Mouse (Mus musculus): ENCODE data around the gene Slc25a12. TPM values are rescaled to one million over a fixed set of nuclear protein-coding genes. Genes with fewer than 3 reads are reported as not detected.
A peak's percentile ranks its signal among the peaks of the same experiment; 100 is the strongest.

Gene Slc25a12
- polyA plus RNA-seq, 1 experiment from 2014 or later: 108 TPM

DNA sequence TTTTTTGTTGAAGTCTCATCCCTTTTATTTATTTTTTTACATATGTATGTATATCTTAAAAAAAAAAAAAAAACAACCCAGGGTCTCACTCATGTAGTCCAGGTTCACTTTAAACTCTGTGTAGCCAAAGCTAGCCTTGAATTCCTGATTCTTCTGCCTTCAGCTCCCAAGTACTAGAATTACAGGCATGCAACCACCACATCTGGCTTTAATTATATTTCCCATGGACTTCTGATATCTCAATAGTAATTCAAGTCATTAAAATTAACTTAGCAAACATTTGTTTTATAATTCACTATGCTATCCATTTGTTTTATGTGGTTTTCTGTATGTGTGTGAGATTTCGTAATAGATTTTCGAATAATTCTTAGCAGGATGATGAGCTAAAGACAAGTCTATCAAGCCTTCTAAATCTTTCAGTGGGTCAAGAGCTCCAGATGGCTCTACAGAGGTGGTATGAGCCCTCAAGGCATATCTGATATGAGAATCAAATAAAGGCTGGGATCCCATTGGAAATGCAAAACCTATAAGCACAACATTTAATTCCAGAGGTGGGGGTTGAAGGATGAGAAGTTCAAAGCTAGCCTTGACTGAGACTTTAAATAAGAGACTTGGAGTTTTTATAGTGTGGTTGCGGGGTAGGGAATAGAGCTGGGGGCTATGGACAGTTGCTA is 51.3 kb downstream of the Slc25a12 start:
- peaks cover 68% of the 10 kb centered on the region for H3K36me3 ChIP-seq (replicated peaks; ENCODE audit: control insufficient read depth, insufficient read depth)
- no peak overlapping the region for H3K9ac ChIP-seq
- 0 out of 2 replicates have a peak, but pooled peaks cover 4% of the 10 kb centered on the region for H3K9me3 ChIP-seq (ENCODE audit: control insufficient read depth, low read length)
- ATAC-seq (ENCODE audit: low FRiP score) (no peak), DNase-seq (ENCODE audit: low spot score) (no peak)
- no peaks in the 10 kb centered on the region for H3K27me3 ChIP-seq (ENCODE audit: control insufficient read depth, insufficient read depth, low read length)
- H3K4me3 ChIP-seq (replicated peaks; ENCODE audit: low read length): no peak overlapping the region
- no peak overlapping the region for H3K4me2 ChIP-seq (replicated peaks)
- H3K4me1 ChIP-seq (replicated peaks; ENCODE audit: control insufficient read depth, insufficient read depth, low read length): no peaks in the 10 kb centered on the region; the same call in 1 of the 2 replicates
- H3K27ac ChIP-seq: no peak overlapping the region
- WGBS: 97% methylated on average over 3 of the region's 3 CpGs

GRCm38 (mm10) chr2:71315022-71315421 is 52.5 kb downstream of the Slc25a12 start:
- Histone ChIP-seq H3K9me3 (ENCODE audit: control insufficient read depth, low read length) (0 out of 2 replicates have a peak, but pooled peaks cover 4% of the 10 kb centered on the region), H3K27me3 (ENCODE audit: control insufficient read depth, insufficient read depth, low read length) (no peaks in the 10 kb centered on the region), H3K4me1 (replicated peaks; ENCODE audit: control insufficient read depth, insufficient read depth, low read length) (no peaks in the 10 kb centered on the region; the same call in 1 of the 2 replicates), H3K9ac (no peak overlapping the region), H3K4me3 (replicated peaks; ENCODE audit: low read length) (no peak overlapping the region), H3K36me3 (replicated peaks; ENCODE audit: control insufficient read depth, insufficient read depth) (peaks cover 65% of the 10 kb centered on the region), H3K4me2 (replicated peaks) (no peak overlapping the region; the same call in 1 of the 2 replicates), H3K27ac (0 out of 2 replicates have a peak overlapping the region, but pooled peaks have one; percentile 20)
- 51% methylated on average over 14 of the region's 14 CpGs for WGBS
- no peak for ATAC-seq (ENCODE audit: low FRiP score)
- no peak for DNase-seq (ENCODE audit: low spot score)

- WGBS: 79% methylated on average over 6 of the region's 6 CpGs
- H3K36me3 ChIP-seq (replicated peaks; ENCODE audit: control insufficient read depth, insufficient read depth): peaks cover 65% of the 10 kb centered on the region
- ATAC-seq (ENCODE audit: low FRiP score) (no peak), DNase-seq (ENCODE audit: low spot score) (no peak)
- no peak overlapping the region for H3K4me3 ChIP-seq (replicated peaks; ENCODE audit: low read length)
- no peak overlapping the region for H3K9ac ChIP-seq
- H3K27me3 ChIP-seq (ENCODE audit: control insufficient read depth, insufficient read depth, low read length): no peaks in the 10 kb centered on the region
- no peaks in the 10 kb centered on the region; the same call in 1 of the 2 replicates for H3K4me1 ChIP-seq (replicated peaks; ENCODE audit: control insufficient read depth, insufficient read depth, low read length)
- H3K4me2 ChIP-seq (replicated peaks): no peak overlapping the region
- no peak overlapping the region for H3K27ac ChIP-seq
- H3K9me3 ChIP-seq (ENCODE audit: control insufficient read depth, low read length): 0 out of 2 replicates have a peak, but pooled peaks cover 4% of the 10 kb centered on the region
These were observed 53.5 kb downstream of the Slc25a12 start for GRCm38 (mm10) chr2:71314080-71314479.

GRCm38 (mm10) chr2:71312067-71312466 is 55.5 kb downstream of the Slc25a12 start:
- WGBS: 71% methylated on average over 10 of the region's 10 CpGs
- no peak overlapping the region for H3K27ac ChIP-seq
- H3K27me3 ChIP-seq (ENCODE audit: control insufficient read depth, insufficient read depth, low read length): no peaks in the 10 kb centered on the region
- no peaks in the 10 kb centered on the region for H3K9me3 ChIP-seq (ENCODE audit: control insufficient read depth, low read length)
- no peaks in the 10 kb centered on the region; the same call in 1 of the 2 replicates for H3K4me1 ChIP-seq (replicated peaks; ENCODE audit: control insufficient read depth, insufficient read depth, low read length)
- H3K9ac ChIP-seq: no peak overlapping the region
- ATAC-seq (ENCODE audit: low FRiP score): no peak
- no peak overlapping the region for H3K4me3 ChIP-seq (replicated peaks; ENCODE audit: low read length)
- no peak for DNase-seq (ENCODE audit: low spot score)
- H3K36me3 ChIP-seq (replicated peaks; ENCODE audit: control insufficient read depth, insufficient read depth): peaks cover 59% of the 10 kb centered on the region
- H3K4me2 ChIP-seq (replicated peaks): no peak overlapping the region

- DNase-seq (ENCODE audit: low spot score) (no peak), ATAC-seq (ENCODE audit: low FRiP score) (no peak)
- no peaks in the 10 kb centered on the region for H3K27me3 ChIP-seq (ENCODE audit: control insufficient read depth, insufficient read depth, low read length)
- no peak overlapping the region for H3K4me2 ChIP-seq (replicated peaks)
- H3K4me3 ChIP-seq (replicated peaks; ENCODE audit: low read length): no peak overlapping the region
- no peak overlapping the region for H3K9ac ChIP-seq
- no peaks in the 10 kb centered on the region for H3K9me3 ChIP-seq (ENCODE audit: control insufficient read depth, low read length)
- WGBS: 56% methylated on average over 2 of the region's 2 CpGs
- peaks cover 65% of the 10 kb centered on the region for H3K36me3 ChIP-seq (replicated peaks; ENCODE audit: control insufficient read depth, insufficient read depth)
- H3K27ac ChIP-seq: no peak overlapping the region
- H3K4me1 ChIP-seq (replicated peaks; ENCODE audit: control insufficient read depth, insufficient read depth, low read length): no peaks in the 10 kb centered on the region
These were observed 57.8 kb downstream of the Slc25a12 start for GRCm38 (mm10) chr2:71309726-71310125.

DNA sequence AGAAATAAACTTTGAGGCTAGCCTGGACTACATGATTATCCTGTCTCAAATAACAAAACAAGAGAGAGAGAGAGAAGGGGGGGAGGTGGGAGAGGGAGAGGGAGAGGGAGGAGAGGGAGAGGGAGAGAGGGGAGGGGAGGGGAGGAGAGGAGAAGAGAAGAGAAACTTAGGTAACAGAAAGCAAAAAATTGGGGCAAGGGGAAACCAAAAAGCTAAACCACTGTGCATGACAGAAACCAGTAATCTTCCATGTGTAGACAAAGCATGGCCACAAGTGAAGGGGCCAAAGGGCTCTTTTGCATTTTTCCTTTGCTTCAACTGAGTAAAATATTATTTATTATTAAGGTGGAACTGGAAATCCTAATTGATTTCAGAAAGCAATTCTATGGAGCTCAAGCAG is 61.2 kb downstream of the Slc25a12 start:
- H3K4me2 ChIP-seq (replicated peaks): no peak overlapping the region
- ATAC-seq (ENCODE audit: low FRiP score) (no peak), DNase-seq (ENCODE audit: low spot score) (no peak)
- H3K27ac ChIP-seq: no peak overlapping the region
- H3K27me3 ChIP-seq (ENCODE audit: control insufficient read depth, insufficient read depth, low read length): no peaks in the 10 kb centered on the region
- no peaks in the 10 kb centered on the region for H3K4me1 ChIP-seq (replicated peaks; ENCODE audit: control insufficient read depth, insufficient read depth, low read length)
- H3K9ac ChIP-seq: no peak overlapping the region
- peaks cover 32% of the 10 kb centered on the region for H3K36me3 ChIP-seq (replicated peaks; ENCODE audit: control insufficient read depth, insufficient read depth)
- H3K4me3 ChIP-seq (replicated peaks; ENCODE audit: low read length): no peak overlapping the region
- H3K9me3 ChIP-seq (ENCODE audit: control insufficient read depth, low read length): no peaks in the 10 kb centered on the region

DNA sequence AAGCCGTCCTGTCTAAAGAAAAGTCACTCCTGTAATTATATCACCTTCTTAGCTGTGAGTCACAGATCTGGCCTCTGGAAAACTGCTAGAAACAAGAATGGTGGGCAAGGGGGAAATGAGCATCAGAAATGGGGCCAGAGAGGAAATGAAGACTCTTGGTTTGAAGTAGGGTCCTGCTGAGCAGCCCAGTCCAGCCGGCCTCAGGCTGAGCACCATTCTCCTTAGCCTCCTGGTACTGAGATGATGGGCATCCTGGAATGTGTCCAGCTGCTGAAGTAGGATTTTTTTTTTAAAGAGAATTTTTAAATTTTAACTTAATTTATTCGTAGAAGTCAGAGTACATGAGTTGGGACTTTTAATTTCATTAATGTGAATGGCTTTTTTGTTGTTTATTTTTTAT is 62.7 kb downstream of the Slc25a12 start:
- Histone ChIP-seq H3K4me3 (replicated peaks; ENCODE audit: low read length) (no peak overlapping the region), H3K4me2 (replicated peaks) (no peak overlapping the region), H3K4me1 (replicated peaks; ENCODE audit: control insufficient read depth, insufficient read depth, low read length) (no peaks in the 10 kb centered on the region), H3K27me3 (ENCODE audit: control insufficient read depth, insufficient read depth, low read length) (no peaks in the 10 kb centered on the region), H3K27ac (no peak overlapping the region), H3K9ac (no peak overlapping the region), H3K9me3 (ENCODE audit: control insufficient read depth, low read length) (no peaks in the 10 kb centered on the region), H3K36me3 (replicated peaks; ENCODE audit: control insufficient read depth, insufficient read depth) (peaks cover 21% of the 10 kb centered on the region)
- WGBS: 43% methylated on average over 3 of the region's 3 CpGs
- DNase-seq (ENCODE audit: low spot score) (no peak), ATAC-seq (ENCODE audit: low FRiP score) (no peak)

GRCm38 (mm10) chr2:71303221-71303620 is 64.3 kb downstream of the Slc25a12 start:
- H3K4me2 ChIP-seq (replicated peaks): no peak overlapping the region
- no peaks in the 10 kb centered on the region for H3K4me1 ChIP-seq (replicated peaks; ENCODE audit: control insufficient read depth, insufficient read depth, low read length)
- no peak overlapping the region for H3K4me3 ChIP-seq (replicated peaks; ENCODE audit: low read length)
- no peaks in the 10 kb centered on the region for H3K27me3 ChIP-seq (ENCODE audit: control insufficient read depth, insufficient read depth, low read length)
- ATAC-seq (ENCODE audit: low FRiP score) (peak; percentile 40; the same call in 1 of the 2 replicates), DNase-seq (ENCODE audit: low spot score) (peak; percentile 47)
- no peaks in the 10 kb centered on the region for H3K9me3 ChIP-seq (ENCODE audit: control insufficient read depth, low read length)
- no peak overlapping the region for H3K9ac ChIP-seq
- H3K27ac ChIP-seq: no peak overlapping the region
- peaks cover 21% of the 10 kb centered on the region for H3K36me3 ChIP-seq (replicated peaks; ENCODE audit: control insufficient read depth, insufficient read depth)

- H3K9me3 ChIP-seq (ENCODE audit: control insufficient read depth, low read length): no peaks in the 10 kb centered on the region
- DNase-seq (ENCODE audit: low spot score): no peak
These were observed 65.3 kb downstream of the Slc25a12 start for GRCm38 (mm10) chr2:71302156-71302663.

More at GRCm38 (mm10) chr2:71302156-71302663, 65.3 kb downstream of the Slc25a12 start:
- H3K4me3 ChIP-seq (replicated peaks; ENCODE audit: low read length): no peak overlapping the region
- no peak overlapping the region for H3K27ac ChIP-seq
- no peak overlapping the region for H3K4me2 ChIP-seq (replicated peaks)
- H3K9ac ChIP-seq: no peak overlapping the region
- no peaks in the 10 kb centered on the region for H3K4me1 ChIP-seq (replicated peaks; ENCODE audit: control insufficient read depth, insufficient read depth, low read length)
- WGBS: 60% methylated on average over 3 of the region's 3 CpGs
- H3K27me3 ChIP-seq (ENCODE audit: control insufficient read depth, insufficient read depth, low read length): no peaks in the 10 kb centered on the region
- peaks cover 24% of the 10 kb centered on the region; the same call in 1 of the 2 replicates for H3K36me3 ChIP-seq (replicated peaks; ENCODE audit: control insufficient read depth, insufficient read depth)
- ATAC-seq (ENCODE audit: low FRiP score): no peak
